Mouse (Mus musculus) kidney, adult 9 months (tissue): ENCODE measurements at regions not wholly inside any gene's neighbourhood (a gene's known extent, or its start where the extent isn't known, plus 50 kb on each side); places are given as distances from the start of the nearest gene placed in this dataset.
"Not testable (repeated sequence)": the region's sequence is repeated elsewhere in the genome, so short reads cannot be mapped to it uniquely, and the experiment has no call there.

Experiments
- DNase-seq: peaks from one replicate; pipeline ENCODE4 v3.0.0; 2022

GRCm38 (mm10) chr11:63211501-63211900 is 82.7 kb downstream of the Pmp22 start:
- no peak for DNase-seq

- DNase-seq = peak; percentile 80
Measured at GRCm38 (mm10) chr11:63213043-63213442, 84.3 kb downstream of the Pmp22 start.

GRCm38 (mm10) chr11:63213901-63214425 is 85.2 kb downstream of the Pmp22 start:
- DNase-seq = no peak

DNA sequence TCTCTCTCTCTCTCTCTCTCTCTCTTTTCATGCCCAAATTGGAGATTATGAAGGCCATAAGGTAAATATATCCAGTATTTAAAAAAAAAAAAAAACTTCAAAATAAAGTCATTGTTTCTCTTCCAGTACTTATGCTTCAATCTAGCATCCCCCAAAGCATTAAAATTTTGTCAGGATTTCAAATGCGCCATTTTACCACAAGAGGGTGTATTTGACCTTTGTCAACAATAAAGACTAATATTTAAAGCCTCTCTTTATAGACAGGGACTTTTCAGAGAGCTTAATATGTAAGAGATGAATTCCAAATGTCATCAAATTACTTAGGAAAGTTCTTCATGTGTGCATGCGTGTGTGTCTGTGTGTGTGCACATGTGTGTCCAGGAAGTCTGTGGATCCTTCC is 87.2 kb downstream of the Pmp22 start:
- DNase-seq = no peak

DNA sequence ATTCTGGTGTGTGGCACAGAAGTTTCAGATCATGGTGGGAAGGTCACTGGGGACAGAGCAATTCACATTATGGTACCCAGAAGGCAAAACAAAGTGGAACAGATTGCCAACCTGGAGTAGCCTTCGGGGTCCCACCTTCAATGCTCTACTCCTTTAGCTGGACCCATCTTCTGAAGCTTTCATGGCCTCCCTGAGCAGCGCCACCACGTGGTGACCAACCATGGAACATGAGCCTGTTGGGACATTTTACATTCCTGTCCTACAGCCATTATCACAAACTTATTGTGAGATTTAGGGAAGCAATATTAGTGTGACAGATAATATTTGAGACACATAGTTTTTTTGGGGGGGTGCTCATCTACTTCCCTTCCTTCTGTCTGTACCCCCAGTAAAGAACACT is 88.3 kb downstream of the Pmp22 start:
- DNase-seq = no peak

DNA sequence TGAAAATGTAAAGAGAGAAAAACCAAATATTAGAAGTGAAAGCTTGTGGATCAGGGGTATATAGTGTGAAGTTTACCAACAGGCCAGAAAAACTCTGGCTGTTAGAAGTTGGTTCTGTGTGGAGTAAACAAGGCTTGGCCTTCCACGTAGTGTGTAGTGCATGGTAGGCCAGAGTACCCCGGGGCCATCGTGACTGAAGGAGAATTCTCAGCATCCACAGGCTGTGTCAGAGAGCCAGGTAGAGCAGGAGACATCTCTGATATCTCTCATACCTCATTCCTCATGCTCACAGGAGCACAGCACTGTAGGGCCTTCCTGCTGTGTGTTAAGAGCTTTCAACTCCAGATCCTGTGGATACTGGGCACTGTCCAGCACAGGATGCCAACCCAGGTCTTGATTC is 97.7 kb downstream of the Pmp22 start:
- DNase-seq = no peak

DNA sequence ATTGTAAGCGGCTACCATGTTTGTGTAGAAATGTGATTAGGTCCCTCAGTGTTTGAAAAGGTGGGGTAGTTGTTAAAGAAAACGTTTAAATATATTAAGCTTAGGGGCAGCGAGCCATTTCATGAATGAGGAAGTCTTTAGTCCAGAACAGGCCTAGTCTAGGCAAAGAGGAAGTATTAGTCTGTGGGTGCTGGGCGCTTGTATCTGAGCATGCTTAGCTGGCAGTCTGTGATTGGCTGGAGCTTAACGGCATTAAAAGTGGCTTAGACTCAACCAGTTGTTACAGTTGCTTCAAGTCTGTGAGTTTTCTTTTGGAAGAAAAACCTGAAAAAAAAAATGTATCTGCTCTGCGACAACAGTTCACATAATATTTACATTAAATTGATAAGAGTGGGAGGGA is 102.0 kb downstream of the Pmp22 start:
- DNase-seq = peak; percentile 21

- no peak for DNase-seq
Measured at GRCm38 (mm10) chr11:63233172-63233966, 104.6 kb downstream of the Pmp22 start.

DNA sequence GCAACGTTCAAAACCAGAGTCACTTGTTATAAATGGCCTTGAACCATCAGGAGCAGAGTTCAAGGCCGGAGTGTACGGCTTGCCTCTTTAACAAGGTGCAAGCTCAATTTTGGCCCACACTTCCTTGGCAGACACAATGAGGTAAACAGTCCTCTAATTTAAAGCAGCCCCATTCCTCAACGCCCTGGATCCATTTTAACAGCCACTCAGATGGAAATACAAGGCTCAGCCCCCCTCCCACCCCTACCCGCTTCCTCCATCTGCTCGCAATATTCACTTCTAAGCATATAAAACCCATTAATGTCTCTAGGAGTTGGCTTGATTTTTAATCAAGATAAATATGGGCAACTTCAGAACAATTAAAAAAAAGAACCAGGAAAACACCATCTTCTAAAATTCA is 105.7 kb downstream of the Pmp22 start:
- DNase-seq = no peak

DNA sequence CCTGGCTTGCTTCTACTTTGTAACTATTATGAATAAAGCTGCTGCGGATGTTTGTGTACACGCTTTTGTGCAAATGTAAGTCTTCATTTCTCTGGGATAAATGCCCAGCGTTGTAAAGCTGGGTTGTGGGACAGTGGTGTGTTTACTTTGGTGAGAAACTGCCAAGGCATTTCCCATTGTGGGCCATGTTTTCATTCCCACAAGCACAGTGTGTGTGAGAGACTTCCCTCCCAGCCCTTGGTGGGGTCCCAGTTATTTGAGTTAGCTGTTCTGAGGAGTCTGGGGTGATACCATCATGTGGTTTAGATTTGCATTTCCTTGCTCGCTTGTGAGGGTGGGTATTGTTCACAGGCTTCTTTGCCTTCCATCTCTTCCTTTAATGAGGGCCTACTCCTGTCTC is 109.9 kb downstream of the Pmp22 start:
- DNase-seq = no peak

- DNase-seq = peak; percentile 46
Measured at GRCm38 (mm10) chr11:63243906-63244416, 115.2 kb downstream of the Pmp22 start.

- no peak for DNase-seq
Measured at GRCm38 (mm10) chr11:63245041-63245440, 116.3 kb downstream of the Pmp22 start.

DNA sequence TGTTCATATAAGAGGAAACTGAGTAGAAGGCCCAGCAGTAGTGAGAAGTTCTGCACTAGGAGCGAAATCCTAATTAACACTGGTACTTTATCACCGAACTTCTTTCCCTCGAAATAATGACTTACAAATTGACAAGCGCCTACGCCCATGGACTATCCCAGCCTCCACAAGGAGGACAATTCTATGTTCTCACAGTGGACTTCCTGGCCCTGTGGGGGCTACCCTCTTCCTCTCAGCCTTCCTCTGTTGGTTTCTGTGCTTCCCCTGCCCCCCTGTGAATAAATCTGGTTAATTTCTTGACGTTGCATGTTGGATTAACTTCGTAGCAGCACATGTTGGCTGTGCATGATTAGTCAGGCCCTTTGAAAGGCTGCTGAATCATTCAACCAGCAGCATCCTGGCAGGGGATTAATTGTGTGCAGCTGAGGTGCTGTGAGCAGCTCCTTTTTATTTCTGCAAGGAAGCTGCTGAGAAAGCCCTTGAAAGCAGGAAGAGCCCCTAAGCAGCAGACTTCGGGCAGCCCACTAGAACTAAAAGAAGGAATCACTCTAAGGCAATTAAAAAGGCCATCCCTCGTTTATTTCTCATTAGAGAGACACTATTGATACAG is 117.4 kb downstream of the Pmp22 start:
- DNase-seq = no peak

DNA sequence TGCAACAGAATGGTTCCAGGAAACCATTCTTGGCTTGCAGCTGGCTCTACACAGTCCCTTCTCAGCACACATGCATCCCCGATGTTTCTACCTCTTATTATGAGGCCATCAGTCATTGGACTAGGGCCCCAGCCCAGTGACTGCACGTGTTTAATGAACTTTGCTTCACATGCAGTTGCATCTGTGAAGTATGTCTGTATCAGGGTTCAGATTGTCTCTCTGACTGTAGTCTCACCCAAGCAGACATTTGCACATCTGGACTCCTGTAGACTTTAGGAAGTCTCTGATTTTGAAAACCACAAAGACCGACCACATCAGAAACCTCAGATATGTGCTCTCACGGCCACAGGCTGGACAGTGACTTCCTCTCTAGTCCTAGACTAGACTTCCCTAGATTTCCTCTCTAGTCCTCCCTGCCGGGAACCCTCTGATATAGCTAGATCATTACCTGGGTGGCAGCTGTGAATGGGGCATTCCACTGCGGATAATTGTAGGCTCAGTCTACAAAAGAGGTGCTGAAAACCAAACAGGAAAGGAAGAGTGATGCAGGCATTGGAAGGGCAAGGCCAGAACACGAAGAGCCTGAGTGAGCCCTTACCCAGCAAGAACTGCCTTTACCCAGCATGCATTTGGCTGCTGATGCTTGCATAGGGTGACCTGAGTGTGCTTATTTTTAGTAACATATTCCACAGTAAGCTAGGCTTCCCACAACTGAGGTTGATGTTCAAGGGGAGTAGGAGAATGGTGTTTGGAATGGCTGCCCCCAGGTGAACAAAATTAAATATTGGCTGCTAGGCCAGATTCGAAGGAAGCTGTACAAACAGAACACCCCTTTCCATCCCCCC is 123.5 kb downstream of the Pmp22 start:
- no peak for DNase-seq

GRCm38 (mm10) chr11:63252968-63253602 is 124.3 kb downstream of the Pmp22 start:
- no peak for DNase-seq

GRCm38 (mm10) chr11:63264432-63265061 is 135.8 kb downstream of the Pmp22 start:
- peak; percentile 47 for DNase-seq

DNA sequence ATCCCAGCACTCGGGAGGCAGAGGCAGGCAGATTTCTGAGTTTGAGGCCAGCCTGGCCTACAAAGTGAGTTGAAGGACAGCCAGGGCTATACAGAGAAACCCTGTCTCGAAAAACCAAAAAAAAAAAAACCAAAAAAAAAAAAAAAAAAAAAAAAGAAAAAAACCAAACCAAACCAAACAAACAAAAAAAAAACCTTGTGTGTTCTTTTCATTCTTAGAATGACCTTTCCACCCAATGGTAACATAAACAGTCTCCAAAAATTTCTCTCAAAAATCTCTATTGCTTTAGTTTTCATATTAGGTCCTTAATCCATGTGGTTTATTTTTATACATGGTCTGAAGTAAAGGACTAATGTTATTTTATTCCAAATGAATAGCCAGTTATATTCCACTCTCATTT is 137.5 kb downstream of the Pmp22 start:
- not testable (repeated sequence) for DNase-seq

DNA sequence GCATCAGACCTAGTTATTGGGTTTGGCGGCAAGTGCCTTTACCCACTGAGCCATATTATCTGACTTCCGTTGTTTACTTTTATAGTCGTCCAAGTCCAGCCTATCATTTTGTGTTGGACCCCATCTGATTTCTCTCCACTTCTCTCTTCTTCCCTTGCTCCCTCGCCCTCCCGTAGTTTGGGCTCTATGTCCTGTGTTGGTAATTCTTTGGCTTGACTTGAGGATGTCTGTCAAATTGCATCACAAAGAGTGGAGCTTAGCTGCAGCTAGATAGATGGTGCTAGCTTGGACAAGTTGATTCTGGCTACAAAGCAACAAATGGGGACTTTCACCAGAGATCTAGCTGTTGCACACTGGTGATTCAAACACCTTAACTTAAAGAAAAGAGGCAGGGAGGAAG is 147.9 kb downstream of the Pmp22 start:
- no peak for DNase-seq

GRCm38 (mm10) chr11:63281839-63282238 is 153.1 kb downstream of the Pmp22 start:
- DNase-seq = peak; percentile 66

GRCm38 (mm10) chr11:63282541-63282940 is 153.8 kb downstream of the Pmp22 start:
- DNase-seq = peak; percentile 86

GRCm38 (mm10) chr11:63286026-63286425 is 157.2 kb downstream of the Pmp22 start:
- DNase-seq = peak; percentile 61

GRCm38 (mm10) chr11:63287766-63288165 is 159.0 kb downstream of the Pmp22 start:
- DNase-seq = no peak
